Mouse (Mus musculus) small intestine, adult 2 months (tissue): ENCODE results near the gene Htra2.

Source experiments
- CTCF ChIP-seq: fragments of 200-500 bp; IDR thresholded peaks from 2 replicates; pipeline ENCODE4 v1.5.1; 2012; ENCODE audit warnings: low read depth, mild to moderate bottlenecking, control low read depth, inconsistent platforms, low read length, moderate library complexity, mixed read lengths; ENCODE audit not compliant: insufficient replicate concordance, insufficient read length; ENCODE audit errors: extremely low read depth
- POLR2A ChIP-seq: fragments of 200-500 bp; IDR thresholded peaks from 2 replicates; pipeline ENCODE4 v1.6.1; 2012; ENCODE audit warnings: low read depth, mild to moderate bottlenecking, control low read depth, inconsistent platforms, low read length, moderate library complexity

DNA sequence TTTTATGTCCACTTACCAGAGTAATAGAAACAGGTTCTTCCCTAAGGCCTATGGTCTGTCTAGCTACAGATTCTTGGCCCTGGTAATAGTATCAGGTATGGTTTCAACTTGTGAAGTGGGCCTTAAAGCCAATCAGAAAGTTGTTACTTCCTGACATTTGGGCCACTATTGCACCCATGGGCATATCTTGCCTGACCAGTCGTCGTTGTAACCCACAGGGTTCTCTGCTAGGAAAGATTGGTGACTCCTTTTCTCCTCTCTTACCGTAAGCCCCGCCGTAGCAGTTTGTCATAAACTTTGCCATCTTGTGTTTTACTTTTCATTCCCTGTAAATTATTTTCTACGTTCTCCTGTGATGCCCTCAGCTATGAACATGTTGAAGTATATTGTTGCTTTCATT is 35.0 kb downstream of the Htra2 start:
- TF ChIP-seq CTCF: no peak
- no peak for TF ChIP-seq POLR2A
